In the genomic region with DNA sequence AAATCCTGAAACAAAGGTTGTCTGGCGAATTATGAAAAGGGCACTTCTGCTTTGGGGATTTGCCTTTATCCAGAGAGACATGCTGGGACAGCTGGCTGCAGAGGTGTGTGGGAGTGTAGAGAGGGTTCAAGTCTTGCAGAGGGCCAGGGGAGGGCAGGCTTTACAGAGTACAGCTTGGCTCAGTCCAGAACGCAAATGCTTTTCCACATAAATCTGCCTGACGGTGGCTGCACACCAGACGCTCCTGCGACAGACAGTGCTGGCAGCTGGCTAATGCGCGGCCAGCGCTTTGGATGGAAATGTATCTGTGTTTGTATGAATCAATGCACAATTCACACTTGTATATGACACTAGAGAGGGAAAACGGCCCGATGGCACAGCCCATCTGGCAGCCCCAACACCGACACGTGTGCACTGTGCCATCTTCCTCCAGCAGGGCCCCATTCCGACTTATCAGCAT, we compare ENCODE assay signal across 13 mouse cellular contexts.
DNase-seq lines count a peak whose midpoint lies in the region; ATAC-seq and TF ChIP-seq lines count a peak whose summit lies in the region.
"Had no signal": no experiment of that assay in that cellular context is flagged by ENCODE, and none has a peak within 500 bp of the region (broad histone marks: within the 10 kb centered on the region; RNA-seq: fewer than 3 reads in every experiment).

No protein-coding gene starts in this region.

- no peak for TF ChIP-seq CTCF in kidney, adult 2 months (conservative IDR thresholded peaks at IDR 0.05; ENCODE audit: insufficient read depth, insufficient read length, low read depth, low read length)

- H3K9ac ChIP-seq in kidney, embryonic 14.5 days (ENCODE audit: low read depth, low read length): no peak overlapping the region
- H3K9ac ChIP-seq in midbrain, embryonic 13.5 days (replicated peaks): no peak overlapping the region
- H3K9ac ChIP-seq in midbrain, embryonic 11.5 days (ENCODE audit: low read length): no peak overlapping the region
- H3K9ac ChIP-seq in neural tube, embryonic 12.5 days: no peak overlapping the region
- H3K9ac ChIP-seq: embryonic facial prominence, embryonic 12.5 days had no signal

- no peak for DNase-seq in kidney, adult 2 months
- no peak for DNase-seq in midbrain, embryonic 11.5 days (ENCODE audit: low spot score, missing footprints)
- DNase-seq in layer of hippocampus, adult 18-20 months (ENCODE audit: low spot score in 2 of 2): peak; percentile 19 to 36
- DNase-seq in B cell, adult 2 months: no peak
- DNase-seq: gastrocnemius, postnatal 25 days; heart, postnatal 10 days; thymus, postnatal 4 days had no signal

- H3K4me3 ChIP-seq in kidney, embryonic 14.5 days (ENCODE audit: low read length): no peak overlapping the region
- no peak overlapping the region for H3K4me3 ChIP-seq in kidney, adult 2 months (ENCODE audit: insufficient read depth, low read depth, low read length)
- H3K4me3 ChIP-seq in midbrain, embryonic 13.5 days (replicated peaks): no peak overlapping the region
- no peak overlapping the region for H3K4me3 ChIP-seq in midbrain, embryonic 11.5 days (ENCODE audit: low read depth, low read length)
- no peak overlapping the region for H3K4me3 ChIP-seq in neural tube, embryonic 12.5 days
- H3K4me3 ChIP-seq: embryonic facial prominence, embryonic 12.5 days; left cerebral cortex, adult 2 months had no signal

- TF ChIP-seq POLR2A in kidney, adult 2 months (IDR thresholded peaks at IDR 0.05; ENCODE audit: low read depth, low read length): no peak

- H3K4me1 ChIP-seq in kidney, embryonic 14.5 days (ENCODE audit: control insufficient read depth, insufficient read depth, low read length): peaks cover 6% of the 10 kb centered on the region
- no peaks in the 10 kb centered on the region for H3K4me1 ChIP-seq in kidney, adult 2 months (ENCODE audit: control insufficient read depth, insufficient read depth, low read length)
- H3K4me1 ChIP-seq in midbrain, embryonic 13.5 days (replicated peaks): peaks cover 12% of the 10 kb centered on the region; the same call in 1 of the 2 replicates
- no peaks in the 10 kb centered on the region for H3K4me1 ChIP-seq in midbrain, embryonic 11.5 days (ENCODE audit: control insufficient read depth, insufficient read depth, low read length)
- H3K4me1 ChIP-seq in neural tube, embryonic 12.5 days: peaks cover 10% of the 10 kb centered on the region; the same call in 1 of the 2 replicates

- 34% methylated on average over 13 of the region's 13 CpGs for WGBS in kidney, embryonic 14.5 days
- 35% methylated on average over 13 of the region's 13 CpGs for WGBS in kidney, adult 2 months
- WGBS in midbrain, embryonic 13.5 days: 78% methylated on average over 13 of the region's 13 CpGs
- 85% methylated on average over 13 of the region's 13 CpGs for WGBS in midbrain, embryonic 11.5 days
- 60% methylated on average over 13 of the region's 13 CpGs for WGBS in neural tube, embryonic 12.5 days

- no peak overlapping the region for H3K27ac ChIP-seq in kidney, embryonic 14.5 days (ENCODE audit: low read depth, low read length)
- H3K27ac ChIP-seq in kidney, adult 2 months (ENCODE audit: insufficient read depth, low read depth, low read length): no peak overlapping the region
- H3K27ac ChIP-seq in midbrain, embryonic 13.5 days: peak overlapping the region; percentile 19; the same call in 1 of the 2 replicates
- no peak overlapping the region for H3K27ac ChIP-seq in midbrain, embryonic 11.5 days (ENCODE audit: low read depth, low read length)
- no peak overlapping the region for H3K27ac ChIP-seq in neural tube, embryonic 12.5 days
- H3K27ac ChIP-seq: embryonic facial prominence, embryonic 12.5 days; left cerebral cortex, adult 2 months had no signal

- ATAC-seq in kidney, embryonic 14.5 days (ENCODE audit: low FRiP score, low TSS enrichment): peak; percentile 80; the same call in 1 of the 2 replicates
- ATAC-seq in midbrain, embryonic 13.5 days: peak; percentile 62
- no peak for ATAC-seq in midbrain, embryonic 11.5 days (ENCODE audit: low FRiP score)
- peak; percentile 61 for ATAC-seq in neural tube, embryonic 12.5 days (ENCODE audit: low FRiP score, low read depth)
- ATAC-seq in megakaryocyte-erythroid progenitor cell, adult 5-6 weeks (replicated peaks; ENCODE audit: low FRiP score, low TSS enrichment, poor library complexity, severe bottlenecking): no peak

- no peak overlapping the region for H3K4me2 ChIP-seq in kidney, embryonic 14.5 days (replicated peaks; ENCODE audit: low read depth, low read length)
- H3K4me2 ChIP-seq in midbrain, embryonic 13.5 days (replicated peaks): no peak overlapping the region
- no peak overlapping the region for H3K4me2 ChIP-seq in midbrain, embryonic 11.5 days
- H3K4me2 ChIP-seq in neural tube, embryonic 12.5 days (replicated peaks): no peak overlapping the region
- H3K4me2 ChIP-seq: embryonic facial prominence, embryonic 12.5 days had no signal

- no peaks in the 10 kb centered on the region for H3K9me3 ChIP-seq in kidney, embryonic 14.5 days (ENCODE audit: control insufficient read depth, low read length)
- no peaks in the 10 kb centered on the region for H3K9me3 ChIP-seq in midbrain, embryonic 13.5 days
- no peaks in the 10 kb centered on the region for H3K9me3 ChIP-seq in midbrain, embryonic 11.5 days (ENCODE audit: control insufficient read depth, low read length)
- H3K9me3 ChIP-seq in neural tube, embryonic 12.5 days: no peaks in the 10 kb centered on the region
- H3K9me3 ChIP-seq: embryonic facial prominence, embryonic 12.5 days had no signal

- no peaks in the 10 kb centered on the region for H3K36me3 ChIP-seq in kidney, embryonic 14.5 days (ENCODE audit: control insufficient read depth, insufficient read depth, low read length)
- no peaks in the 10 kb centered on the region for H3K36me3 ChIP-seq in kidney, adult 2 months (ENCODE audit: control insufficient read depth, insufficient read depth, low read length)
- H3K36me3 ChIP-seq in midbrain, embryonic 13.5 days: no peaks in the 10 kb centered on the region
- H3K36me3 ChIP-seq in midbrain, embryonic 11.5 days (ENCODE audit: control insufficient read depth, insufficient read depth, low read length): no peaks in the 10 kb centered on the region
- no peaks in the 10 kb centered on the region for H3K36me3 ChIP-seq in neural tube, embryonic 12.5 days
- H3K36me3 ChIP-seq: embryonic facial prominence, embryonic 12.5 days had no signal

- H3K27me3 ChIP-seq in kidney, embryonic 14.5 days (ENCODE audit: control insufficient read depth, insufficient read depth, low read length): no peaks in the 10 kb centered on the region
- H3K27me3 ChIP-seq in kidney, adult 2 months (replicated peaks; ENCODE audit: control insufficient read depth, insufficient read depth, low read length): no peaks in the 10 kb centered on the region
- H3K27me3 ChIP-seq in midbrain, embryonic 13.5 days: no peaks in the 10 kb centered on the region
- no peaks in the 10 kb centered on the region for H3K27me3 ChIP-seq in midbrain, embryonic 11.5 days (ENCODE audit: control insufficient read depth, insufficient read depth, low read length)
- H3K27me3 ChIP-seq in neural tube, embryonic 12.5 days (replicated peaks): no peaks in the 10 kb centered on the region

Comparison
In these comparisons a context has a peak if more than half of its experiments do, and no peak if none do; other contexts are left out.
1. ATAC-seq: peak in kidney, embryonic 14.5 days (single experiment), midbrain, embryonic 13.5 days (single experiment) and neural tube, embryonic 12.5 days (single experiment); none in midbrain, embryonic 11.5 days (single experiment) and megakaryocyte-erythroid progenitor cell, adult 5-6 weeks (single experiment).
2. DNase-seq: peak in layer of hippocampus, adult 18-20 months (2 of 2); none in kidney, adult 2 months (single experiment), midbrain, embryonic 11.5 days (single experiment) and B cell, adult 2 months (0 of 2).